Mouse (Mus musculus): ENCODE measurements at regions not wholly inside any gene's neighbourhood (a gene's known extent, or its start where the extent isn't known, plus 50 kb on each side); places are given as distances from the start of the nearest gene placed in this dataset.

DNA sequence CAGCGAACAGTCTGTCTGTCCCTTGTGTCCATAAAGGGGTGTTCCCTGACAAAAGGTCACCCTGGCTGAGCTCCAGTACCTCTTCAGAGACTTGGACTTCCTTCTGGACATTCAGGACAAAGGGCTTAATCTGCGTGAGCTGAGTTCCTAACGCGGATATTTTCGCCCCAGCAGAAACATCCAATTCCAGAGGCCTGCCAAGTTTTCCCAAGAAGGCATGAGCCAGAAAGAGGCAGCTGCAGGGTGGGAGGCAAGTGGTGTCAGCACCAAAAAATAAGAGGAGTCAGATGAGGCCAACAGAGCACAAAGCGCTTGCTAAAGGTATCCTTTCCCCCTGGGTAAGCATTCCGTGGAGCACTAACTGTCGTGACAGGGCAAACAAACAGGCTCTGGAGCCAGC is 216.9 kb upstream of the Ccdc122 start:
- no peak for DNase-seq

DNA sequence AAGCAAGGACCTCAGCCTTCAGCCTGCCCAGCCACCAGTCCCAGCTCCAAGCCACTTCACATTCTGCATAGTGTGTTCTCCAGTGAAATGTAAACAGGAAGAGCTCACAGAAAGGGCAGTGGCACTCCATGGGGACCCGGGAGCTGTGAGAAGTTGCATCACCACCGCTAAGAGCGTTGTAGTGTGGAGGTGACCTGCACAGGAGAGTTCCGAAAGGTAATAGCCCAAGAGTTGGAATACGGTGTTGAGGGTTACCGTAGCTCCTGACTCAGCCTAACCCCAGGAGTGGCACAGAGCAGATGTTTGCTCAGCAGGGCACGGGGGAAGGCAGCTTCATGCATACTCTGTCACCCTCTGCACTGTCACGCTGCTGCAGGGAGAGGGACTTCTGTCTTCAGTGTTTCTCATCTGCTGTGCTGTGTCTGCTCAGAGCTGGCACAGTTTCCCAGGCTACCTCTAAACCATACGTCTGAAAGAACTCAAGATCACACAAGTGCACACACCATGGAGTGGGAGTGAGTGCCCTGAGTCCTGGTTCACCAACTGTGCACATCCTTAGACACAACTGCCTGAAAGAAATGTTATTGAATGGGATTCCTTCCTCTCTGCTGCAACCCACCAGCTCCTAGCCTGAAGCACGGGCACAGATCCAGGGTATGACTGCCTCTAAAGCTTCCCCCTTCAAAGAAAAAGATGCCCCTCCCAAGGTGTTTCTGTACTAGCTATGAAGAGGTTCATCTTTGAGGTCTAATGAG is 218.1 kb upstream of the Ccdc122 start:
- no peak for DNase-seq

DNA sequence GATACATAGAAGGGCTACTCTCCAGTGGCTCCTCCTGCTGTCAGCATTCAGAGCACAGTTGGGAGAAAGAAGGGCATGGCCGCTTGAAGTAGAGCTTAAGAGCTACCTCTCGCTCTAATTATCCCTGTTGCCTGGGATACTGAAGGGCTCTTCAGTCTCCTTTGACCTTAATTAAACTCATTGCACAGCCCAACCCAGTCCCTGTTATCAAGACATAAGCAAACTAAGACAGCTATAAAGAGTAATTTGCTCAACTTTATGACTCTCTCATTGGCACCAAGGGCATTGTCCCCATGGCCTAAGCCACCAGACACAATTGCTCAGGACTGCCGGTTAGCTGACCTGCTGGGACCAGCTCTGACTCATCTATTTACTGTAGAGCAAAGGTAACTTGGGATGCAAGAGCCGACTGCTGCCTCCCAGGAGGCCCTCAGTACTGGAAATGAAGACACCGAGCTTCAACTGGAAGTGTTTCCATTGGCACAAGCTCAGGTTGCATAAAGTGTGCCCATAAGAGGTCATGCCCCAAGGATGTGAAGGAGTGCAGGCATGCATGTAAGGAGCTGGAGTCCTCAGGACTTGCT is 219.3 kb upstream of the Ccdc122 start:
- DNase-seq: no peak

DNA sequence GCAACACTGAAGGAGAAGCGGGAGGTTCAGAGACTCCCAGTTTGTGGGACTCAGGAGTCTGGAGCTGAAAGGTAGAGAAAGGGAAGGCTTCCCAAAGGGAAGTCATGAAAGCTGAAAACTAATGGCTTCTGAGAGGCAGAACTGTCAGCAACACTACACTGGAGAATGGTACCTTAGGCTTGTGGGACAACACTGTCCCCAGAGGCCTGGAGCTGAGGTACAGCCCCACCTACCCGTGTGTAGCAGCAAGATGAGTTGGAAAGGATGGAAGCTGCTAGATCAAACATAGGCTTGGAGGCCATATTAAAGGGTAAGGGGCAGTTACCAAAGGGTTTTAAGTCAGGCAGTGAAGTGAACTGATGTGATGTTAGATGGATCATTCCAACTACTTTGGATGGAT is 219.9 kb upstream of the Ccdc122 start:
- no peak for DNase-seq

DNA sequence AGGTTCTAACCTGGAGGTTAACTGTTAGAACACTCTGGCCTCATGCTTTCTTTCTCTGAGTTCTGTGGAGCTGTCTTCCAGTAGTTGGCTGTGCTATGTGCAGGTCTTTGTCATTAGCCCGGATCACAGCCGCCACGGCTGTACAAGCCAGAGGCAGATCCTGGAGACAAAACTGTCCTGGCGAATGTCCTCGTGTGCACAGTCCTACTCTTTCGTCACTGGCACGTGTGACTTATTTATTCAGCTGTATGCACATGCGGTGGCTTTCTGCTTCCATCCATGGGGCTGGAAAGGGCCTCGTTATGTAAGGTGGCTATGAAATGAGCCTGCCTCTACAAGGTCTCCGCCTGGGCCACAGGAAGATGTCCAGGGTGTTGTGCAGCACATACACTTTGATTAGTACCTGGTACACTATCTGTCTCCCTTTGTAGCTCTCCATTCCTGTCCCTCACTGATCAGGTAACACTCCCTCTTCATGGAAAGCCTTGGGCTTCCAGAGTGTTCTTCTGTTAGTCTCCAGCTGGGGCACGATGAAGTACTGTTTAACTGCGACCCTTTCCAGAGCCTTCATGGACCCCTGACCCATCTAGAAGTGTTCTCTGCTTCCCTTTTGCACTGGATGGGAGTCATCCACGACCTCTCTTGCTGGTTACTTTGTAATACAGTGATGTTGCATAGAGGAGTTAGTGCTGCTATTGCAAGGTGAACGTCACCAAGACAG is 224.3 kb upstream of the Ccdc122 start:
- no peak for DNase-seq

DNA sequence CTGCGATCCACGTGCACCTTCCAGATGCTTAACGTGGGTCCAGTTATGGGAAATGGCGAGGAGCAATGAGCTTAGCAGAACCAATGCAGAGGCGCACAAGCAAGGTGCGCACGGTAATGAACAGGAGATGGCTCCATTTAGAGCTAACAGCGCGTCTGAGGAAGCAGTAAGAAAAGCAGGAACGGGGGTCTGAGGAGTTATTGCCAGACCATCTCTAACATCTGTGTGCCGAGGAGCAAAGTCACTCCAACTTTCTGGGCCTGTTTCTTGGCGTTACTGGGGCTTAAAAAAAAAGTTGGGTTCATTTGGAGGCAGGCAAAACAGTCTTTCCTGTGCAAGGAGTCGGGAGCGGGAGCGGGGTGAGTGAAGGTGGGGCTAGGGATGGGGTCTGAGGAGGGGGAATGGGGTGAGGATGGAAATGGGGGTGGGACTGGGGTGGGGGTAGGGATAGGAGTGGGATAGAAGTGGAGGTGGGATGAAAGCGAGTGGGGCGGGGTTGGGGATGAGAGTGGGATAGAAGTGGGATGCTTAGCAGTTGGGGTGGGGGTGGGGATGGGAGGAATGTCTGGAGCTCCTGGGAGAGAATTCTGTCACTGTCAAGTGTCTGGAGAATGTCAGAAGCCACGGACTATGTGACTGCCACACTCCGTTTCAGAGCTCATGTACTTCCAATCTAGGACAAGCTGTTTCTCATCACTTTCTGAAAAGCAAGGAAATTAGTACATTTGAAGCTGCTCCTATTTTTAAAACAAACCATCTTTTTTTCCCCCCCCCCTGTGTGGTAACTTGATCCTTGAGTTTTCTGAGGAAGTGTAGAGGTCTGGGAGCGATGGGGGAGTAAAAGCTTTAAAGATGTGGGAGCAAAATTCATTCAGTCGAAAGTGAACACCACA is 225.6 kb upstream of the Ccdc122 start:
- no peak for DNase-seq

DNA sequence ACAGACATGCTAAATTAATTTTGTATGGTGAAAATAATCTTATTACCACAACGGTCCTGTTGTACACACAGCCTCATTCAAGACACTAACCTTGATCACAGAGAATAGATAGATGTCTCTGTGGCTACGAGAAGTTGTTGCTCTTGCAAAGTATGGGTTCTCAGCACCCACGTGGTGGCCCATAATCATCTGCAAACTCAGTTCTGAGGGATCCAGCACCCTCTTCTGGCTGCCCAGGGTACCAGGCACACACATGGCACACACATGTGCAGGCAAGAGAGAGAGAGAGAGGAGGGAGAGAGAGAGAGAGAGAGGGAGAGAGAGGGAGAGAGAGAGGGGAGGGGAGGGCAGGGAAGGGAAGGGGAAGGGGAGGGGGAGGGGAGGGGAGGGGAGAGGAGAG is 226.5 kb upstream of the Ccdc122 start:
- DNase-seq: no peak

DNA sequence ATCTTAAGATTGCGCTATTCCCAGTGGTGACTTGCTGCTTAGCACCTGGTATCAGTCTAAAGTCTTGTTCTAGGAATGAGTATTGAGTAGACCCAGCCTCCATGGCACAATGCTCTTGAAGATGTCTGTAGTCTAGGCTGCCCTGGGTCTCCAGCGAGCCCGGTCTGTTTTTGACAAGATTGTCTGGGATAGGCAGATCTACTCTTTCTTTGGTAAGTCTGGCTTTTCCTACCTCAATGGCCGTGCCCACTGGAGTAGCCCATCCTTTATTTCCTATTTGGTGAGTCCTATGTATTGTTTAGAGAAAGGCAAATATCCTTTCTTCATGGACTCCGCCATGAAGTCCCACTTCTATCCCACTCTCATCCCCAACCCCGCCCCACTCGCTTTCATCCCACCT is 227.2 kb upstream of the Ccdc122 start:
- DNase-seq: no peak

DNA sequence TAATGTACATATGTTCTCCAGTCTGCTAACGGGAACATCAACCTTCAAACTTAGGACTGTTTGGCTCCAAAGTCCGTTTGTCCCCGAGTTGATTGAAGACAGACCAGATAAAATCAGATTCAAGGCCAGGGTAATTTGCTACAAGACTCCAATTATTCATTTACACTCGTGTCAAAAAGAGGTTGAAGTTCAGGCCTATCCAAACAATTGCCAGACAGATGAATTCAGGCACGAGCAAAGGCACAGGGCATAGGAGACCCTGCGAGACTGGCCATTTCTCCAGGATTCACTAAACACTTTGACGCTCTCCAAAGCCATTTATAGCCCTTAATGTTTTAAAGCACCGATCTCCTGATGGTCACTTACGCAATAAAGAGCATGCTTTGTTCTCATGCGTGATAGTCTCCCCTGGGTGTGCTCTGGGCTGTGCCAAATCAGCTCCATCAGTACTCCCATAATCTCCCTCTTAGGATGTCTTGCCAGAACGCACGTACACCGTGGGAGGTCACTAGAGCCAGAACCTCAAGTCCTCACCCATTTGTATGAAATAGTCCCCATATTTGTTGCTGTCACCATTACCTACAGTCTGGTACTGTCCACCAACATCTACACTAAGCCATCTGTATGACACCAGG is 231.3 kb upstream of the Ccdc122 start:
- no peak for DNase-seq

DNA sequence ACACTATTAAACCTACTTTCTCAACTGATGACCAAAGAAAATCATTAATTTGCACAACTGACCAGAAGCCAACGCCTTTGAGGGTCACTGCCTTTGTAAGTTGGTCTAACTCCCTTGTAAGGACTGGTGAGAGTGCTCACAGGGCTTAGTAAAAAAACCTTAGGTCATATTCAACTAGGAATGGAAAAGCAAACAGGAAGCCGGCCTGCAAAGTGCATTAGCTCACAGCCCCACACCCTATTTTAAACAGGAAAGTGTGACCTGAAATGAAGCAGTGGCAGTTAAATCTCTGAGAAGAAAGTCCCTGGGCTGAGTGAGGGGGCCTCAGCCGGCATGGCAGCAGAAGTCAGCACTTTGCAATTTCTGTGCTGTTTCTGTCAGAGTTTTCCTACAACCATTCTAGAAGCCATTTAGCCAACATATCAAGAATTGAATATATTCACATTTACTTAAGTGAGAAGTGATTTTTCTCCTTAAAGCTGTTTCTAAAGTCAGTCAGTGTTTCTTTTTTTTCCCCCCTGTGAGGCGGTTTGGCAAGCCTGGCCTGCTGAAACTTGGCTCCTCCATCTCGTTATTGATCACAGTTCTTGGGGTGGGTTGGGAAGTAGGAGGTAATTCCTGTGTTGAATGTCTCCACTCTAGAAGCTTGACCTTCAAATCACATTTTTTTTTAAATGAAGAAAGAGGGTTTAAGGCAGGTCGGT is 232.0 kb upstream of the Ccdc122 start:
- DNase-seq: no peak

DNA sequence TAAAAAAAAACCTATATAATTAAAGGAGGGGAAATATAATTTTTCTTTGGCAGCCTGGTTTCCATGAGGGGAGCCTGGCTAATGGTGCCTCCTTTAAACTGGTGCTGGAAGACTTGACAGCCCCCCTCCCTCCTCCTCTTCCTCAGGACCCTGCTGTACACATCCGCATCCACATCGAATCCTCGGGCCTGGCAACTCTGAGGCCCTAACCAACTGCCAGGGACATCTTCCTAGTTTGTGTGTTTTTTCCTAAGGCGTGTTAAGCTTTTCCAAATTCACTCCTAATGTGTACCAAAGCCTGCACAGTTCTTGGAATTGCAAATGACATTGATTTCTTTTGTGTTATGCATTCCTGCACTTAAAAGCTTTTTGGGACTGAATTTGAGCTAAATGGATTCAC is 236.4 kb upstream of the Ccdc122 start:
- no peak for DNase-seq

DNA sequence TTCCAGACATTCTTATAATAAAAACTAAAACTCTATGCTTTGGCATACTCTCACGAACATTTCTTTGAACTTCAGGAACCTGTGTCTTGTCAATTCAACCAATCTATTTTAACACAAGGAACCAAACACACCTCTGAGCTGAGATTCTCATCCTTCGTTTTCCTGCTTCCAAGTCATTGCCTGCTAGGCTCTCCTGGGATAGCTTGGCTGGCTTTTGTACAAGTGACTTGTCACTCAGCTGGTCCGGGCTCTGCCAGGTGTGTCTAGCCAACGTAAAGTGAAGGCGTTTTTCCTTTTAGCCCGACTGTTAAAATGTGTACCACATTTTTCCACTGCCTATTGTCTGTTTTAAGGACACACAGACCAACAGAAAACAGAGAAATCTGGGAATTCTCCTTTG is 236.8 kb upstream of the Ccdc122 start:
- no peak for DNase-seq

DNA sequence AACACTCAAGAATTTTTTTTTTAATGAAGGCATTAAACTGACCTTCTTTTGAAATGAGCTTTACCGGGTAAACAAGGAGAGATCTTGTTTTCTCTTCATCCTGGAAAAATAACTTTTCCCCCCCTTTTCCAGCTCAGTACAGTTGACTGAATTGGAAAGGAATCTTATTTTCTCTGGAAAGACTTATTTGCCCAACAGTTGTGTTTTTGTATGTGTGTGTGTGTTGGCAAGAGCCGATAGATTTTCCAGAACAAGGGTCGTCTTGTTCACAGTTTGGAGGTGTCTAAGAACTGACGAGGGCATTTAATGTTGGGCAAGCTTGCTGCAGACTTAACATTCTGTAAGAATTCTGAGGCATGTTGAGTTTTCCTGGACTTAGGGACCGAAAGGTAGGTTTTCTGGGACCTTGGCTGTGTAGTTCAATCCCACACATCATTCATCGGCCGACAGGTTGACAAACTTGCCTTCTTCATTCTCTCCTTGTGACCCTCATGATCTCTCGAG is 237.6 kb upstream of the Ccdc122 start:
- DNase-seq: no peak

DNA sequence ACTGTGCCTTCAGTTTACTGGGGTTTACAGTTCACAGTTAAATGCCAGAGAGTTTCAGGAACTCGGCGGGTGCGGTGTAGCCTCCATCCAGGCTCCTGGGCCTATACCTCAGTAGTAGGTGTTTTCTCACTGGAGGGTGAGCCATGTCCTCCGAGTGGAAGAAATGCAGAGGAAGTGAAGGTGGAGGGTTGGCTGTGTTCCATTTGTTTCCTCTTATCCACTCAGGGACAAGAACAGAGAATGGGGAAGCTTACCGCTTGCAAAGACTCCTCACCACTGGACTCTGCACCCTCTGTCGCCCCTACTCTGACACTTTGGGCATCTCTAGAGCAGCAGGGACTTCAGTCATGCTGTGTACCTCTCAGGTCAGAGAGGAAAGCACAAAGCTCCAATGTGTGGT is 238.1 kb upstream of the Ccdc122 start:
- DNase-seq: no peak

DNA sequence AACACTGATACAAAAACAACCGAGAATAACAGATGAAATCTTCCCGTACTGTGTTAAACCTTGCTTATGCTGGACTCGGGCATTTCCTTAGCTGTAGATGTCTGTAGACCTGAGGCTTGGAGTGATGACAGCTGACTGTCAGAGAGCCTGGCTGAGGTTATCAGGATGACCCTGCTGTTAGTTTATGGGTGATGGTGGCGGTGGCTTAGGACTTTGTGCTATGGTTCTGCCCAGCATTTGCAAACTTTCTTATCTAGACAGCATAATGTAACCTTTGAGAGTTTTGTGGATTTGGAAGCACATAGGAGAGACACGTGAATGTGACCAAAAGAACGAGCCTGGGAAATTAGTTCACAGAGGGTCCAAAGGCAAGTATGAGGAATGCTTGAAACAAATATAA is 239.1 kb upstream of the Ccdc122 start:
- DNase-seq: no peak

DNA sequence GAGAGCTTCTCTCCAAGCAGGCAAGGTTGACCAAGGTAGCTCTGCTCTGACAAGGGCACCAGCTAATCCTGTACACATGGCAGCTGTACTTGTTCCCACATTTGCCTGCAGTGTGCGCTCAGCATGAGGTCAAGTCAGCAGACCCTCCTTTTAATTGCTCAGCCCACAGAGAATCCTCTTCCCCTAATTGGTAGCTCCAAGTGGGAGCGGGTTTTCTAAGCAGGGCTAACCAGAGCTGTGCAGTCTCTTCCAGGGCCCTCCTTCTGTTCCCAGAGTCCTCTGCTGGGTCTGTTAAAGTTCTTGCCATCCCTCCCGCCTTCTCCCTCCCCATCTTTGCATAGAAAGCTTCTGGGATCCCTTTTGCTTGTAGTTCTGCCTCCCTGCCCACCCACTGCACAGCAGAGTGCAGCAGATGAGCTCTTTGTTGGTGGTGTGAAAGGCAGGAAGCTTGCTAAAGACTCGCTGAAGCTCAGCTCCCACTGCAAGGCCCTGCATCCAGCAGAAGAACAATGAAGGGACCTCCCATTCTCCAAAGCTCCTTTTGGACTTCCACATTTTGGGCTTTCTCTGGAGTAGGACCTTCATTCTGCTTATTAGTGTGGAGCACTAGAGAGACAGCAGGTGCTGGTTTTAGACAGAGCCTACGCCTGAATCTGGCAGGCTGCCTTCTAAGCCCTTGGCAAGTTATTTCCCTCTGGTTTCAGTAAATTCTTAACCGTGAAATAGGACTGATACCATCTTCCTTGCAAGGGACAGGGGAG is 235.3 kb upstream of the Serp2 start:
- no peak for DNase-seq

DNA sequence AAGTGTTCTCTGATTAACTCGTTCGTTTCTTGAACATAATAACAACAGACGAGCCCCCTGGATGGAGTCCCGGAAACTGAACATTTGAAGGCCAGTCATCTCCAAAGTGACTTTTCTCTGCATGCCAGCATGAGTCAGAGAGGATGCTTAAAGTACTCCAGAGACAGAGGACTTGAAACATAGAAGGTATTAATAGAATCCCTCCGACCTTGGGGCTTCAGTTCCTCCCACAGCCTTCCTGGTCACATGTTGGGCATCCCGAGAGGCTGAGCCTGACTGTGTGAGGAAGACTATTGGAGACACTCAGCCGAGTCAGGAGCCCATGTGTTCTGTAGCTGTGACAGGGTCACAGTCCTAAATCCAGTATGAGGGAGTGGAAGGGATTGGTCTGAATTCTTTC is 232.7 kb upstream of the Serp2 start:
- no peak for DNase-seq

DNA sequence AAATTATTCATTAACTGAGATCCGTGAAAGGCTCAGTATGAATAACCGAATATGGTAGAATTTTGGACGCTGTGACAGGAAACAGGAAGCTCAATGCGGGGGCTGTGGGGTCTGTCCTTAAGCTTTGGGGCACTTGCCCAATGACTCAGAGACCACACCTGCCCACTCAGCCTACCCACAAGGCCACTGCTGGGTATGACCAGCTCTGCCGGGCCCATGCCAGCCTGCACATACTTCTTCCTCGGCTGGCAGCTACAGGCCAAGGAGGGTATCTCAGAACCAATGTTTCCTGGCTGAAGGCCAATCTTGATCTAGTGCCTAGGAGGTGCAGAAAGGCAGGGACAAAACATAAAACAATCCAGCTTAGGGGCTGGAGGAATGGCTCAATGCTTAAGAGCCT is 230.9 kb upstream of the Serp2 start:
- DNase-seq: no peak

DNA sequence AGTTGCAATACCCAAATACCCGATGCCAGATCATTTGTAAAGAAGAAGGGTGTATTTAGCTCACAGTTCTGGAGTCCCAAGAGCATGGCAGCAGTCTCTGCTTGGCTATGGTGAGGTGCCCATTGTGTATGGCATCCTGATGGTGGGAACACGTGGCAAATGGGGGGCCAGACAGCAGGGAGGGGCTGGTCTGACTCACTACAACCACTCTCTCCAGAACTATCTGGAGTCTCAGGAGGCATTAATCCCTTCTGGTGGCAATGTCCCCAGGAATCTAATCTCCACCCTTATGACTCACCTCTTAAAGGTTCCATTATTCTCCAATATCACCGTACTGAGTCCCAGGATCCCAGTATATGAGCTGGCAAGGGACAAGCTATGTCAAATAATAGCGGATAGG is 229.5 kb upstream of the Serp2 start:
- no peak for DNase-seq

DNA sequence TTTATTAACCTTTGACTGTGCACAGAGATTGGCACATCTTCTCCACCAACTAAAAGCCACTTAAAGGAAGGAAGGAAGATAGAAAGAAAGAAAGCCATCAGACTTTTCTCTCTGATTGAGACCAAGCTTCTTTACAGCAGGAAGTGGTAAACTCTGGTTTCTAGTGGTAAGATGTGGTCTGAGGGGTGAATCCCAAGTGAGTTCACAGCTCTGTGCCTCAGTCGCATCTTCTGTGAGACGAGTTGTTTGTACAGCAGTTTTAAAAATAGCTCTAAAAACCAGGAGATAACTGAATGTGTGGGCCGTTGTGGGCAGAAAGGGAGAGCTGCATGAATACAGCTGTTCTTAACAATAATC is 224.8 kb upstream of the Serp2 start:
- peak; percentile 14 to 20 for DNase-seq
